Mouse (Mus musculus) cortical plate, adult 2 months (tissue): ENCODE data around the gene Wars2. TPM values are rescaled to one million over a fixed set of nuclear protein-coding genes. Genes with fewer than 3 reads are reported as not detected.
A peak's percentile ranks its signal among the peaks of the same experiment; 100 is the strongest.

ENCODE experiments used
- H3K27ac ChIP-seq: fragments of 200-500 bp; 2 replicates; pipeline ENCODE4 v1.5.1; 2012; ENCODE audit warnings: low read length, control low read depth, inconsistent platforms; ENCODE audit not compliant: insufficient read depth
- H3K4me1 ChIP-seq: fragments of 200-500 bp; 2 replicates; pipeline ENCODE4 v1.6.1; 2011; ENCODE audit warnings: low read length; ENCODE audit not compliant: control insufficient read depth, insufficient read depth
- H3K4me3 ChIP-seq: fragments of 200-500 bp; 2 replicates; pipeline ENCODE4 v1.5.1; 2011; ENCODE audit warnings: mild to moderate bottlenecking, low read length, control low read depth; ENCODE audit not compliant: insufficient read depth
- CTCF ChIP-seq: fragments of 200-500 bp; IDR thresholded peaks from 2 replicates; pipeline ENCODE4 v1.5.1; 2011; ENCODE audit warnings: mild to moderate bottlenecking, control low read depth, low read length; ENCODE audit not compliant: insufficient read depth; ENCODE audit errors: extremely low read depth
- POLR2A ChIP-seq: fragments of 200-500 bp; IDR thresholded peaks from 2 replicates; pipeline ENCODE4 v1.6.1; 2011; ENCODE audit warnings: mild to moderate bottlenecking, low read length, control low read depth; ENCODE audit not compliant: insufficient read depth; ENCODE audit errors: extremely low read depth
- polyA plus RNA-seq: library from polyadenylated mRNA; depleted of rRNA; stranded (reverse); fragments of >200 nt; gene quantifications from 2 replicates; pipeline ENCODE4 v1.2.3, GENCODE M21; 2012

Wars2 gene
- polyA plus RNA-seq, 1 experiment = 4.1 TPM

DNA sequence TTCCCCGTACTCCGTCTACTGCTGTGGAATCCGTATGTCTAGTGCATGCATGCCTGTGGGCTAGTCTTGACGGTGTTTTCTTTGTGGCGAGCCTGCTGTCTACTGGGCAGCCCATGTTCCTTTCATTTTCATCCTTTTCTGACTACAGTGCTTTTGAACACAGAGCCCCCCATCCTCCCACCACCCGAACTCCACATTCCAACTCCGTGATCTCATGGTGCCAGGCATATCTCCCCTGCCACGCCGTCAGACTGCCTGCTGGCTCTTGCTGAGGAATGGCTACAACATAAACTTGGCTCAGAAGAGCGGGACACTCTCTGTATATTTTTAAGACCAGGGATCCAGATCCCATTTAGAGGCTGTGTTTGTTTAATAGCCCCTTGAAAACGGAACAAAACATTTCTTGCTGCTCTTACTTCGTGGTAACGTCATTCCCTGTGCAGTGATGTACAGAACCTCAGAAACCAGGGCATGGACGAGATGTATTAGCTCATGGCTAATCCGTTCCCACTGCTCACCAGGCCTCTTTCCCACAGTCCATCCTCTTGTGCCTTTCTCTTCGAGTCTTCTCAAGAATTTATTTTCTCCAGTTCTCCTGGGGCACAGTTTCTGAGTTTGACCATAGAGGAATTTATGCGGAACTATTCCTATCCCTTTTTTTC lies 42.6 kb downstream of the Wars2 start:
- TF ChIP-seq POLR2A = no peak
- TF ChIP-seq CTCF = no peak
- H3K27ac ChIP-seq = no peak overlapping the region
- no peaks in the 10 kb centered on the region for H3K4me1 ChIP-seq
- H3K4me3 ChIP-seq = no peak overlapping the region

DNA sequence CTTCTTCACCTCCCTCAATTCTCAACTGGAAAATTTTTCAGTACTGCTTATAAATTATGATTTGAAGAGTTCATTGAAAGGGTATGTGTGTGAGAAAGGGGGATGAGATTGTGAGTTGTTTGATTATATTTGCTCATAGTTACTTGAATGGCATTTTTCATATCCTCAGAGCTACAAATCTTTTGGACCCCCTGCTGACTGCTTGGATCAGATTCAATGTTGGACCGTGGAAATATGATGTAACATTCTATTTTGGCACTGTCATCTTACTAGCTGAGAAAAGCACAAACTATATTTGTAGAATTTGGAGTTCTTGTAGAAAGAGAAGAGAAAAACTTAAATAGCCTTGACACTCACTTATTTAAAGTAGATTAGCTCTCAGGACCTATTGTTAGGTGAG lies 43.5 kb downstream of the Wars2 start:
- no peaks in the 10 kb centered on the region for H3K4me1 ChIP-seq
- TF ChIP-seq CTCF (no peak), POLR2A (no peak)
- no peak overlapping the region for H3K4me3 ChIP-seq
- H3K27ac ChIP-seq = no peak overlapping the region

DNA sequence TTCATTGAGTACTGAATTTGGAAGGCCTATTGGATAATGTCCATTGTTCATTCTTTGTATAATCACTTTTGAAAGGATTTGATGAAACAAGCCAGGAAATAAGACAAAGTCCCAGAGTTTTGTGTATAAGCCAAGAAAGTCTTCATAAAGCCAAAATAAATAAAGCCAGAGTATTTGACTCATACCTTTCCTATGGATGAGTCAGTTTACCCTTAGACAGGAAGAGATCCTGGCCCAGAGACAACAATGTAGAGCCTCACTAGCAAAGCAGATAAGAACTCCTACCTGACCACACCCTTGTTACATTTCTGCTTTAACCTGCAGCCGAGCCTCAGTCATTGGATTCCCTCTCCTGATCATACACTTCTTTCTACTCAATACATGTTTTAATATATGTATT lies 47.2 kb downstream of the Wars2 start:
- TF ChIP-seq POLR2A = no peak
- Histone ChIP-seq H3K4me1 (no peaks in the 10 kb centered on the region), H3K4me3 (no peak overlapping the region), H3K27ac (no peak overlapping the region)

DNA sequence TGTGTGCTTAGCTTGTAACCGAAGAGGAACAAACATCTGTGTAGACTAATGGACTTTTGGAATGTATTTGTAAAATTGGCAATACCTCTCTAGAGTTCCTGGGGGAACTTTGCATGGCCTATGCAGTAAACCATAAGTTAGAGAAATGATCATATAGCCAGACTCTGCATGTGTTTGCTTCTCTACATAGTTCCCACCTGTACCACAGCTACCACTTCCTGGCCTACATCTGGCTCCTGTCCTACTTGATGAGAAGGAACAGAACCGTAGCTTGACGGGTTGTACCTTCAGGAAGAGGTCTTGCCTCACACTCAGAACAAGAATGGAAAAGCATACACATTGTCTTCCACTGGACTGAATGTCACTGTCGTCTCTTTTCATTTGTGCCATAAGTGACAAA lies 52.7 kb downstream of the Wars2 start:
- H3K4me3 ChIP-seq = no peak overlapping the region
- no peak overlapping the region for H3K27ac ChIP-seq
- no peaks in the 10 kb centered on the region for H3K4me1 ChIP-seq
- no peak for TF ChIP-seq POLR2A
- TF ChIP-seq CTCF = no peak

DNA sequence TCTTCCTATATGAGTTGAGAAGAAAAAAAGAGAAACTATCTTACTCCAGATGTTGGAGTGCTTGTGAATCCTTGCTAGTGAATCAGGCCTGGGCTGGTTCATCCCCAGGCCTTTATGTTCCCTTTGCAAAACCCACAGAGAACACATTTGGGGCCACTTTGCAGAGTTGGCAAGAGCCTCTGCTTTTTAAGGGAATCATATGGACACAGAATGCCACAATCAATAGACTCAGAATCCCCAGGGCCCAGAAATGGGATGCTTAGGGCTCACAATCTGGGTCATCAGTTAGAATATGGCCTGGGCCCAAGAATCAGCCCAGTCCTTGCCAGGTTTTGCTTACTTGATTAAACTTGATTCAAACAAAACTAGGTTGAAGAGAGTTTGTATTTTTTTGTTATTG lies 62.5 kb downstream of the Wars2 start:
- no peaks in the 10 kb centered on the region for H3K4me1 ChIP-seq
- H3K4me3 ChIP-seq = no peak overlapping the region
- no peak overlapping the region for H3K27ac ChIP-seq
- TF ChIP-seq POLR2A (no peak), CTCF (no peak)

DNA sequence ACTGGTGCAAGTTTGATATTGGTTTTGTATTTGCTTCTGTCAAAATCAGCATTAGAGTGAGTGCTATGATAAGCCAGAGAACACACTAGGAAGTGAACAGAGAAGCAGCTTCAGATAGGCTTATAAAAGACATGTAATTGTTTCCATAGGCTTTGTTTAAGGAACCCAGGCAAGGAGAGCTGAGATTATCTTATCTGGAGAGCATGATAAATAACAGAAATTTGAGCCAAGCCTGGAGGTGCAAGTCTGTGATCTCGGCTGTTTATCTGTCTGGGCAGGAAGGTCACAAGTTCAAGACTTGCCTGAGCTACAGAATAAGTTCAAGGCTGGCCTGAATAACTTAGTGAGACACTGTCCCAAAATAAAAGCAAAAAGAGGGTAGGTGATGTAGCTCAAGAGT lies 67.5 kb downstream of the Wars2 start:
- Histone ChIP-seq H3K4me1 (no peaks in the 10 kb centered on the region), H3K4me3 (no peak overlapping the region), H3K27ac (no peak overlapping the region)
- TF ChIP-seq CTCF (no peak), POLR2A (no peak)

DNA sequence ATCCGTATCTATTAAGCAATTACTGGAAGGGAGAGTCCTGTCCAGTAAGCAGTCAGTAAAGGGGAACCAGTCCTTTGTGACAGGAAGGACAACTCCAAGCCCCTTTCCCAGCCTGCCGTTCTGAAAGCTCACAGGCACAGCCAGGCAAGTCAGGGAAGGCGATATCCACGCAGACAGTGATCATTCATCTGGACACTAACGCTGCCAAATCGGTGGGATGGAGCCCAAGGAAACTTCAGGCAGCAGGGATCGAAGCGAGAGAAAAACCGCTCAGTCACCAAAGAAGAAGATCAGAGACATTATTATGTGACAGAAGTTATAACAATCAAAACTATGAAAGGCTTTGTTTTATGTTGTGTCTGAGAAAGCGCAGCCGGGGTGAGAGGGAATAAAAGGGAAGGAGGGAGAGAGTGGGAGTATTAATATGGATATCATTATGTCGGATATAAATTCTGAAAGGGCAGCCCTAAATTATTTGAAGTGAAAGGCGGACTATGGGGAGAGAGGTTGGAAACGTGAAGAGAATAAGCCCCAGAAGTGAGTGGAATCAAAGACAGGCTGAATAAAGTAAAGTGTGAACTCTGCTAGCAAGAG lies 70.3 kb downstream of the Wars2 start:
- Histone ChIP-seq H3K27ac (no peak overlapping the region), H3K4me1 (no peaks in the 10 kb centered on the region), H3K4me3 (no peak overlapping the region)
- no peak for TF ChIP-seq CTCF

DNA sequence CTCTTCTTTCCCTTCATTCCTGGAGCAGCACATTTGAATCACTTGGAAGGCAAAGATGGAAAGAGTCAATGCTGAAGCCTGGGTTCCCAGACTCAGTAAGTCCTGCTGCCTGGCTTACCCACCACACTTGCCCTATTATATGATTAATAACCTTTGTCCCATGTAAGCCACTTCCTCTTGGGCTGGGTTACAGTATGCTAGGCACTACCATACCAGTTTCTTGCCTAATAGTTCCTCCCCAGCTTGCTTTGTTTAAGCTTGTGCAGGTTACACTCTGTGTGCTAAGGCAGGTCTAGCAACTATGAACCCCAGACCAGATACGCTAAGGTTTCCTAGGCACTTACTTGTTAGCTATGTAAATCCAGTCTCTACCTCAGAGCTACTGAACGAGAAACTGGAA lies 86.9 kb downstream of the Wars2 start:
- no peaks in the 10 kb centered on the region for H3K4me1 ChIP-seq
- H3K27ac ChIP-seq = no peak overlapping the region
- TF ChIP-seq CTCF (no peak), POLR2A (no peak)
- no peak overlapping the region for H3K4me3 ChIP-seq

DNA sequence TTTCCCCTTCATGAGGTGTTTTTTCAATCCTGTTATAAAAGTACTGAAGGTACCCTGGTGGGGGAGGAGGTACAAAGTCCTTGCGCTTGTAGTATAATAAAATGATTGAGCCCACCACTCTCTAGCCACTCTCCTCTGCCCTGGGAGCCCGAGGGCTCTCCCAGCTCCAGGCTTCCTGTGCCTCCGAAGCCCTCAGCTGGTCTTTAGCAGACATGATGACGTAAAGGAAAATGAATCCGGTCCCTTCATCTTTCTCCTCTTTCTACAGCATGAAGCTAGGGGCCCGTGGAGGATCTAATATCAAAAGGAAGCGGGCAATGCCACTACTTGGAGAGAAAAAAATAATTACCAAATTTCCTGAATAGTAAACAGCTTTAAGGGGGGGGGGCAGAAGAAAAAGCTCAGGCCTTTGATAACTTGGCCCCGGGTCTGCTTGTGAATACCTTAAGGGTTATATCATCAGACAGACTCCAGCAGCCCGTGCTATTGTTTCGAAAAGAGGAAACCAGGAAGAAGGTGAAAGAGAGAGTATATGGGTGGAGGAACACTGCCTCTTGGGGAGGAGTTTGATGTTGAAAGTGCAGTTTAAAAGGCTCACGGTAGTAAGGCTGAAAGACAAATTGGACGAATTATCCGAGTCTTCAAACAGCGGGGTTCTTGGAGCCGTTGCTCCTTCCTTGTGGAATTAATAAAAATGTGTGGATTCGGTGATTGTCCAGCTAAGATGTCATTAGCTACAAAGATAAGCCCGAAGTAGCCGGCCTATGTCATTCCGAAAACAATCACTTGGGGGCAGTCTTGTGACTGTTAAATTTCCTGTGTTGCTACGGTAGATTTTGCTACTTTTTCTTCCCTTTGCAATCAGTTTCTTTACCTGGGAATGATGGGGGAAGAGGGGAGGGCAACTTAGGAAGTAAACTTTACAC lies 92.8 kb downstream of the Wars2 start:
- Histone ChIP-seq H3K4me1 (no peaks in the 10 kb centered on the region), H3K4me3 (no peak overlapping the region), H3K27ac (no peak overlapping the region)
- TF ChIP-seq POLR2A (no peak), CTCF (peak; percentile 49; the same call in 1 of the 2 replicates)

DNA sequence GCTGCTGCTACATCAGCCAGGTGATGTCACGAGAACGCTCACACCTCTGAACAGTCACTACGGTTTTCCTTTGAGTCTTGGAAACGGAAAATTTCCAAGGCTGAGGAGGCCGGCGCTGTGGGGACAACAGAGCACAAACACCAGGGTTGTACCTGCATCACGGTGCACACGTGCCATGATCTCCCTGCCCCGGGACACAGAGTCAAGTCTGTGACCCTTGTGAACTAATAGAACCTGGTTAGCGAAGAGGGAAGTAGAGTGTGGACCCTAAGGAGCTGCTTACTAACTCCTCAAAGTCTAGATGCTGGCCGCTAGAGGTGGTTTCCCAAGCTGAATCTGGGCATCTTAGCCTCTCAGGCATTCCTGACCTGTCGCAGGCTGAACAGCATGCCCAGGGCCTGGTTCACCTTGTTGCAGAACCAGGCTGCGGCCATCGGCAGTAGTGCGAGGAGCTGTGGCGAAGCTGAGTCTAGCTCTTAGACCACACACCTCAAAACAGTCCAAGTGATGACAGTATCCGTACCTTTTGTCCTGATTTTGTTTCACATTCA lies 93.5 kb downstream of the Wars2 start:
- TF ChIP-seq CTCF (no peak), POLR2A (no peak)
- Histone ChIP-seq H3K4me1 (no peaks in the 10 kb centered on the region), H3K4me3 (no peak overlapping the region)

More for the DNA sequence above, 93.5 kb downstream of the Wars2 start:
- no peak overlapping the region for H3K27ac ChIP-seq
